Mouse (Mus musculus) lung, adult 10 weeks (tissue): ENCODE data around the gene Mdh1b. TPM values are rescaled to one million over a fixed set of nuclear protein-coding genes. Genes with fewer than 3 reads are reported as not detected.

ENCODE experiments used
- polyA plus RNA-seq: library from polyadenylated mRNA; stranded (reverse); fragments of 350-450 nt; fragmentation: Illumina TruSeq; extraction: RNeasy Lipid Tissue Mini Kit (QIAGEN cat#74804); gene quantifications from one replicate; pipeline ENCODE4 v1.2.3, GENCODE M21; 2014; ENCODE audit warnings: low read depth, low replicate concordance; ENCODE audit not compliant: insufficient read depth

Gene Mdh1b
- polyA plus RNA-seq: 3.7 TPM

DNA sequence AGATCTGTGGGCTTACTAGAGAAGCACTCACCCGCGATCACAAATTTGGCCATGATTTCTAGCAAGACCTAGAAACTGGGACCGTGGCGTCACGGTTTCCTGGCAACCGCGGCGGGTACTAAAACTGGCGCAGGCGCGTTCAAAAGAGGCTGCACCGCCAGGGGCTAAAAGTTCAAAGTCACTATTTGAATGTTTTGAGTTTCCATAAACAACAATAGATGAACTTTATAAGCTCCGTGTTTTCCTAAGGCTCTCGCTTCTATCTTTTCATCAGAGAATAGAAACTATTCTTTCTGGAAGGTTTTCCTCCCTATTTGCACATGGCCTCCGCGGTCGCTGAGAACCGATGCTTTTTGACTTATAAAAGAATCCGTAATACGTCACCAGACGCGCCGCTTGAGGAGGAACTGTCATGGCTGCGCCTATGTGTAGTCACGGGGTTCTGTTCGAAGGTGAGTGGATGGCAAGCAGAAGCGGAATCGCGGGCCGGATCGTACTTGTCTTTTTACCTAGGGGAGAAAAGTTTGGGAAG is at the start of gene Mdh1b, which contains the start of gene Fastkd2:
Gene Mdh1b, minus strand, starts transcription at position 79 of the 532 bp plus-strand sequence.
Gene Fastkd2, plus strand, starts transcription at position 375 of the 532 bp plus-strand sequence.

DNA sequence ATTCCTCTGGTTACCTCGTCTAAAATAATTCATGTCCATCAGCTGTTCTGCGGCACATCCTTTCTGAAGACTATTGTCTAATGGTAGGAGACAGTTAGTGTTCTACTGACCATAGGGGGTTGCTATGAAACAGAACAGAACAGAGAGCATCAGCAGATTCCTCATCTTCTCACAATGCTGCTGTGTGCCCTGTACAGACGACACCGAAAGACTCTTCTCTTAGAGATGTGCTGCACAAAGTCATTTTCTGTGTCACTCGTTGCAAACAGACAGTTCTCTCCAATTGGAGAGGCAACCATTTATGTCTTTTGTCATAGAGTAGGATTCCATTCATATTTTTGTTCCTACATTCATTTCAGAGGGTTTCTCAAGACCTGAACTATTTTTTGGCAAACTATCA is 39.0 kb upstream of the Mdh1b start, which contains the start of gene 4933402D24Rik:
Gene 4933402D24Rik, minus strand, starts transcription at position 101 of the 400 bp plus-strand sequence.

DNA sequence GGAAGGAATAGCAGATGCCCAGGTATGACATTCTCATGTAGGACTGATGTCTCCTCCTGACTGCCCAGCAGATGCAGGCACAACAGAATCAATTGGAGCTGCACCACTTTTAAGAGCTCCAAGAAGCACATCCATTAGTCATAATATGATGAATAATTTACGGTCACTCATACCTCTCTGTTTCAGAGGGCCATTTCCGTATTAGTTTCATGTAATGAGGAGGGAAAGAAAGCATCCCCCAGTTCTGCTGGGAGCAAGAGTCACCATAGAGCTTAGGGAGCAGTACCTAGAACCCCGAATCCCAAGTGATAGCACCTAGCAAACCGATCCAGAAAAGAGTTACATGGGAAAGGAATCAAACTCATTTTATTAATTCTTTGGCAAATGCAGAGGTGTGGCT is 43.3 kb downstream of the Mdh1b start, which contains the start of gene Dytn:
Gene Dytn, minus strand, starts transcription at position 101 of the 400 bp plus-strand sequence.

Other genes starting within 250 kb of the Mdh1b start
- gene Gm39653, start 114.3 kb downstream of the Mdh1b start, polyA plus RNA-seq: not detected
- 0.09 TPM for gene Dytn, start 43.4 kb downstream of the Mdh1b start, polyA plus RNA-seq
- gene Fastkd2, start 296 bp upstream of the Mdh1b start, polyA plus RNA-seq: 13.1 TPM
- not detected for gene 4933402D24Rik, start 38.9 kb upstream of the Mdh1b start, polyA plus RNA-seq